Mouse (Mus musculus) kidney, adult 2 months (tissue): ENCODE results near the gene Myb. TPM values are rescaled to one million over a fixed set of nuclear protein-coding genes. Genes with fewer than 3 reads are reported as not detected.
"Not testable (repeated sequence)": the region's sequence is repeated elsewhere in the genome, so short reads cannot be mapped to it uniquely, and the experiment has no call there.

Experiments
- DNase-seq: peaks from one replicate; pipeline ENCODE4 v3.0.0; 2021
- H3K27ac ChIP-seq: fragments of 200-500 bp; 2 replicates; pipeline ENCODE4 v1.5.1; 2012; ENCODE audit warnings: low read depth, low read length, control low read depth, inconsistent platforms; ENCODE audit not compliant: insufficient read depth
- H3K27me3 ChIP-seq: fragments of 200-500 bp; replicated peaks from 2 replicates; pipeline ENCODE4 v1.6.1; 2012; ENCODE audit warnings: mild to moderate bottlenecking, moderate library complexity, low read length, inconsistent platforms; ENCODE audit not compliant: control insufficient read depth, insufficient read depth
- H3K36me3 ChIP-seq: fragments of 200-500 bp; 2 replicates; pipeline ENCODE4 v1.6.1; 2012; ENCODE audit warnings: mild to moderate bottlenecking, moderate library complexity, low read length, inconsistent platforms; ENCODE audit not compliant: control insufficient read depth, insufficient read depth
- H3K4me1 ChIP-seq: fragments of 200-500 bp; 2 replicates; pipeline ENCODE4 v1.6.1; 2011; ENCODE audit warnings: low read length; ENCODE audit not compliant: control insufficient read depth, insufficient read depth
- H3K4me3 ChIP-seq: fragments of 200-500 bp; 2 replicates; pipeline ENCODE4 v1.5.1; 2011; ENCODE audit warnings: mild to moderate bottlenecking, low read depth, low read length, control low read depth; ENCODE audit not compliant: insufficient read depth
- CTCF ChIP-seq: fragments of 200-500 bp; conservative IDR thresholded peaks from 2 replicates; pipeline ENCODE4 v1.5.1; 2011; ENCODE audit warnings: low read depth, mild to moderate bottlenecking, control low read depth, low read length, moderate library complexity, mixed read lengths; ENCODE audit not compliant: insufficient read depth, insufficient read length
- POLR2A ChIP-seq: fragments of 200-500 bp; IDR thresholded peaks from one replicate; pipeline ENCODE4 v1.6.1; 2011; ENCODE audit warnings: low read depth, low read length, control low read depth
- WGBS: fragments of 180-500 bp; shearing (Covaris S2); methylation state at CpG from one replicate; pipeline ENCODE4 v1.1.7; 2018; 5-methylcytosine and 5-hydroxymethylcytosine counted together
- polyA plus RNA-seq: library from polyadenylated mRNA; depleted of rRNA; stranded (reverse); fragments of >200 nt; gene quantifications from 2 replicates; pipeline ENCODE4 v1.2.3, GENCODE M21; 2012

The Myb gene
- polyA plus RNA-seq, 1 experiment, result 0.36 TPM

- 0 out of 2 replicates have a peak, but pooled peaks cover 5% of the 10 kb centered on the region for H3K4me1 ChIP-seq
- TF ChIP-seq POLR2A, result no peak
- TF ChIP-seq CTCF, result peak; percentile 47
- 4% methylated on average over 19 of the region's 19 CpGs for WGBS
- H3K36me3 ChIP-seq, result no peaks in the 10 kb centered on the region
- H3K27me3 ChIP-seq, result peaks cover 5% of the 10 kb centered on the region
- DNase-seq, result peak; percentile 31
- H3K4me3 ChIP-seq, result peak overlapping the region; percentile 64
- no peak overlapping the region for H3K27ac ChIP-seq
These were observed 2.5 kb downstream of the Myb start for GRCm38 (mm10) chr10:21158111-21158917.

- no peak for TF ChIP-seq CTCF
- TF ChIP-seq POLR2A, result no peak
- Histone ChIP-seq H3K27ac (no peak overlapping the region), H3K4me3 (no peak overlapping the region), H3K36me3 (no peaks in the 10 kb centered on the region), H3K4me1 (0 out of 2 replicates have a peak, but pooled peaks cover 5% of the 10 kb centered on the region), H3K27me3 (peaks cover 5% of the 10 kb centered on the region; the same call in 1 of the 2 replicates)
- no peak for DNase-seq
- WGBS, result 83% methylated on average over 5 of the region's 5 CpGs
These were observed 3.8 kb downstream of the Myb start for GRCm38 (mm10) chr10:21156953-21157499.

DNA sequence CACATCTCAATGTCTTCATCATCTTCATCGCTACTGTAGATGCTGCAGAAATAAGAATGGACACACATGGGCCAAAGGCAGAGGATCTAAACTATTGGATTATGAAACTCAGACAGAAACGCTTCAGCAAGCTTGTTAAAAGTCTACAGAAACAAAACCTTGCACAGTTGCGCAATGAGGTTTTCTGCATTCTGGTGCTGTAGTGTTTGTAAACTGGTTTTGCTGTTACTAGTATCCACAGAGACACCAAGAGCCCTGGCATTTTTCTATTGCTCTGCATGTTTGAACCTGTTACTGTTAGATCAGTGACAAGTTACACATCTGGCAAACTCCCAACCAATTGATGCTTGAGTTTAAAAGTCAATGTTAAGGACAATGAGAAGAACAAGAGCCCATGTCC, 4.4 kb downstream of the Myb start:
- 93% methylated on average over 3 of the region's 3 CpGs for WGBS
- H3K36me3 ChIP-seq, result no peaks in the 10 kb centered on the region
- no peak overlapping the region for H3K27ac ChIP-seq
- TF ChIP-seq CTCF (no peak), POLR2A (no peak)
- no peak for DNase-seq
- H3K27me3 ChIP-seq, result peaks cover 4% of the 10 kb centered on the region; the same call in 1 of the 2 replicates
- H3K4me3 ChIP-seq, result no peak overlapping the region
- H3K4me1 ChIP-seq, result 0 out of 2 replicates have a peak, but pooled peaks cover 5% of the 10 kb centered on the region

- TF ChIP-seq POLR2A, result no peak
- TF ChIP-seq CTCF, result no peak
- H3K4me3 ChIP-seq, result no peak overlapping the region
- H3K27me3 ChIP-seq, result no peaks in the 10 kb centered on the region; the same call in 1 of the 2 replicates
- no peak overlapping the region for H3K27ac ChIP-seq
- WGBS, result 86% methylated on average over 3 of the region's 3 CpGs
- H3K36me3 ChIP-seq, result no peaks in the 10 kb centered on the region
- H3K4me1 ChIP-seq, result 0 out of 2 replicates have a peak, but pooled peaks cover 5% of the 10 kb centered on the region
- no peak for DNase-seq
These were observed 5.9 kb downstream of the Myb start for GRCm38 (mm10) chr10:21154927-21155326.

- no peaks in the 10 kb centered on the region for H3K36me3 ChIP-seq
These were observed 7.4 kb downstream of the Myb start for GRCm38 (mm10) chr10:21153433-21153832.

GRCm38 (mm10) chr10:21152812-21153211, 8.0 kb downstream of the Myb start:
- WGBS, result 95% methylated on average over 5 of the region's 5 CpGs
- H3K36me3 ChIP-seq, result no peaks in the 10 kb centered on the region

More at GRCm38 (mm10) chr10:21153433-21153832, 7.4 kb downstream of the Myb start:
- TF ChIP-seq CTCF, result no peak
- H3K4me1 ChIP-seq, result 0 out of 2 replicates have a peak, but pooled peaks cover 2% of the 10 kb centered on the region
- no peaks in the 10 kb centered on the region; the same call in 1 of the 2 replicates for H3K27me3 ChIP-seq
- DNase-seq, result no peak
- H3K27ac ChIP-seq, result no peak overlapping the region
- WGBS, result 80% methylated on average over 4 of the region's 4 CpGs
- H3K4me3 ChIP-seq, result no peak overlapping the region

GRCm38 (mm10) chr10:21151320-21151719, 9.5 kb downstream of the Myb start:
- TF ChIP-seq POLR2A, result no peak
- TF ChIP-seq CTCF, result no peak
- no peak for DNase-seq
- Histone ChIP-seq H3K4me3 (no peak overlapping the region), H3K27me3 (no peaks in the 10 kb centered on the region), H3K4me1 (no peaks in the 10 kb centered on the region), H3K36me3 (no peaks in the 10 kb centered on the region), H3K27ac (no peak overlapping the region)

More at GRCm38 (mm10) chr10:21152812-21153211, 8.0 kb downstream of the Myb start:
- H3K4me3 ChIP-seq, result no peak overlapping the region
- no peak overlapping the region for H3K27ac ChIP-seq
- DNase-seq, result no peak
- no peaks in the 10 kb centered on the region; the same call in 1 of the 2 replicates for H3K27me3 ChIP-seq
- TF ChIP-seq POLR2A (no peak), CTCF (no peak)
- no peaks in the 10 kb centered on the region for H3K4me1 ChIP-seq

- not testable (repeated sequence) for H3K27me3 ChIP-seq, H3K4me3 ChIP-seq, H3K27ac ChIP-seq, DNase-seq, H3K36me3 ChIP-seq, H3K4me1 ChIP-seq
- WGBS, result 92% methylated on average over 6 of the region's 6 CpGs
These were observed 10.8 kb downstream of the Myb start for GRCm38 (mm10) chr10:21149945-21150344.
